Mouse (Mus musculus) MEL (cell line): ENCODE results near the gene Ramp3. TPM values are rescaled to one million over a fixed set of nuclear protein-coding genes. Genes with fewer than 3 reads are reported as not detected.

ENCODE experiments used
- DNase-seq: peaks from one replicate; pipeline ENCODE4 v3.0.0; 2011; ENCODE audit warnings: low read depth, low spot score
- H3K27ac ChIP-seq: 2 replicates; pipeline ENCODE4 v1.5.1; 2012; ENCODE audit warnings: low read depth, mild to moderate bottlenecking, control low read depth, low read length, moderate library complexity; ENCODE audit not compliant: control insufficient read depth
- H3K27me3 ChIP-seq, 2 experiments: fragments of 150-350 bp in 1 of 2; sonication (generic) in 1 of 2; 2 replicates each; pipeline ENCODE4 v1.6.1; 2012; ENCODE audit warnings: low read length in 2 of 2, mild to moderate bottlenecking in 2 of 2, improper control_type of control experiment in 1 of 2, moderate library complexity in 1 of 2; ENCODE audit not compliant: insufficient read depth in 2 of 2, control insufficient read depth in 1 of 2
- H3K36me3 ChIP-seq, 2 experiments: 2 replicates each; pipeline ENCODE4 v1.6.1; 2012 to 2014; ENCODE audit warnings: low read length in 2 of 2, improper control_type of control experiment in 1 of 2, inconsistent platforms in 1 of 2, mild to moderate bottlenecking in 1 of 2; ENCODE audit not compliant: insufficient read depth in 2 of 2, control insufficient read depth in 1 of 2
- H3K4me1 ChIP-seq, 2 experiments: fragments of 150-350 bp in 1 of 2; sonication (generic) in 1 of 2; 2 replicates each; pipeline ENCODE4 v1.6.1; 2012; ENCODE audit warnings: low read length in 2 of 2, improper control_type of control experiment in 1 of 2, mild to moderate bottlenecking in 1 of 2; ENCODE audit not compliant: insufficient read depth in 2 of 2, control insufficient read depth in 1 of 2
- H3K4me3 ChIP-seq, 2 experiments: fragments of 150-350 bp in 1 of 2; sonication (generic) in 1 of 2; 2 replicates each; pipeline ENCODE4 v1.5.1; 2012; ENCODE audit warnings: low read depth in 2 of 2, low read length in 2 of 2, mild to moderate bottlenecking in 2 of 2, moderate library complexity in 2 of 2, control low read depth in 1 of 2, improper control_type of control experiment in 1 of 2; ENCODE audit not compliant: control insufficient read depth in 1 of 2, insufficient read depth in 1 of 2
- H3K79me2 ChIP-seq: 2 replicates; pipeline ENCODE4 v1.6.1; 2012; ENCODE audit warnings: mild to moderate bottlenecking, low read length, moderate library complexity; ENCODE audit not compliant: control insufficient read depth, poor library complexity, insufficient read depth
- H3K9ac ChIP-seq: 2 replicates; pipeline ENCODE4 v1.6.1; 2012; ENCODE audit warnings: low read depth, mild to moderate bottlenecking, control low read depth, low read length, moderate library complexity; ENCODE audit not compliant: control insufficient read depth, poor library complexity, severe bottlenecking
- H3K9me3 ChIP-seq: fragments of 150-350 bp; sonication (generic); replicated peaks from 2 replicates; pipeline ENCODE4 v1.6.1; 2012; ENCODE audit warnings: mild to moderate bottlenecking, low read length, improper control_type of control experiment, moderate library complexity; ENCODE audit not compliant: insufficient read depth
- CHD1 ChIP-seq: IDR thresholded peaks from 2 replicates; pipeline ENCODE4 v1.6.1; 2012; ENCODE audit warnings: low read depth, mild to moderate bottlenecking, inconsistent platforms, low read length, improper control_type of control experiment
- EP300 ChIP-seq, 2 experiments: IDR thresholded peaks; 2 replicates each; pipeline ENCODE4 v1.6.1; 2011; ENCODE audit warnings: improper control_type of control experiment in 2 of 2, low read length in 2 of 2, low read depth in 1 of 2, mild to moderate bottlenecking in 1 of 2
- ETS1 ChIP-seq: IDR thresholded peaks from 2 replicates; pipeline ENCODE4 v1.6.1; 2012; ENCODE audit warnings: low read depth, mild to moderate bottlenecking, inconsistent platforms, low read length, improper control_type of control experiment, moderate library complexity
- GABPA ChIP-seq: IDR thresholded peaks from 2 replicates; pipeline ENCODE4 v1.6.1; 2012; ENCODE audit warnings: low read depth, mild to moderate bottlenecking, inconsistent platforms, low read length, improper control_type of control experiment, moderate library complexity
- GATA1 ChIP-seq: IDR thresholded peaks from 2 replicates; pipeline ENCODE4 v1.6.1; 2011; ENCODE audit warnings: low read depth, low read length, improper control_type of control experiment
- HCFC1 ChIP-seq: IDR thresholded peaks from 2 replicates; pipeline ENCODE4 v1.6.1; 2012; ENCODE audit warnings: low read depth, mild to moderate bottlenecking, inconsistent platforms, low read length, improper control_type of control experiment, moderate library complexity
- JUND ChIP-seq: IDR thresholded peaks from 2 replicates; pipeline ENCODE4 v1.6.1; 2011; ENCODE audit warnings: low read depth, mild to moderate bottlenecking, improper control_type of control experiment, low read length
- KAT2A ChIP-seq: conservative IDR thresholded peaks from 2 replicates; pipeline ENCODE4 v1.6.1; 2012; ENCODE audit warnings: low read depth, low read length, improper control_type of control experiment, inconsistent platforms
- MAX ChIP-seq: IDR thresholded peaks from 2 replicates; pipeline ENCODE4 v1.6.1; 2011; ENCODE audit warnings: low read length, improper control_type of control experiment
- MEF2A ChIP-seq: IDR thresholded peaks from 2 replicates; pipeline ENCODE4 v1.6.1; 2014; ENCODE audit warnings: low read depth, mild to moderate bottlenecking, inconsistent platforms, low read length, improper control_type of control experiment; ENCODE audit not compliant: poor library complexity, insufficient replicate concordance, severe bottlenecking; ENCODE audit errors: extremely low read depth
- NELFE ChIP-seq: IDR thresholded peaks from 2 replicates; pipeline ENCODE4 v1.6.1; 2011; ENCODE audit warnings: low read depth, low read length, improper control_type of control experiment
- NRF1 ChIP-seq: IDR thresholded peaks from 2 replicates; pipeline ENCODE4 v1.6.1; 2014; ENCODE audit warnings: low read depth, mild to moderate bottlenecking, inconsistent platforms, low read length, improper control_type of control experiment, moderate library complexity; ENCODE audit not compliant: poor library complexity, insufficient read depth, severe bottlenecking
- POLR2AphosphoS5 ChIP-seq: IDR thresholded peaks from 2 replicates; pipeline ENCODE4 v1.6.1; 2012; ENCODE audit warnings: low read depth, borderline replicate concordance, mild to moderate bottlenecking, inconsistent platforms, low read length, moderate library complexity, mixed read lengths
- SIN3A ChIP-seq: IDR thresholded peaks from 2 replicates; pipeline ENCODE4 v1.6.1; 2012; ENCODE audit warnings: low read length, improper control_type of control experiment, inconsistent platforms
- SMC3 ChIP-seq: IDR thresholded peaks from 2 replicates; pipeline ENCODE4 v1.6.1; 2011; ENCODE audit warnings: low read depth, low read length, improper control_type of control experiment
- TAL1 ChIP-seq: IDR thresholded peaks from 2 replicates; pipeline ENCODE4 v1.6.1; 2012; ENCODE audit warnings: mild to moderate bottlenecking, inconsistent platforms, low read length, moderate library complexity, mixed read lengths
- UBTF ChIP-seq: IDR thresholded peaks from 2 replicates; pipeline ENCODE4 v1.6.1; 2012; ENCODE audit warnings: low read depth, mild to moderate bottlenecking, inconsistent platforms, low read length, improper control_type of control experiment, moderate library complexity, borderline replicate concordance; ENCODE audit not compliant: insufficient read depth
- USF2 ChIP-seq, 2 experiments: IDR thresholded peaks; 2 replicates each; pipeline ENCODE4 v1.6.1; 2011 to 2012; ENCODE audit warnings: improper control_type of control experiment in 2 of 2, low read length in 2 of 2, borderline replicate concordance in 1 of 2, inconsistent platforms in 1 of 2, low read depth in 1 of 2, mild to moderate bottlenecking in 1 of 2; ENCODE audit not compliant: insufficient read depth in 1 of 2
- ZKSCAN1 ChIP-seq: IDR thresholded peaks from 2 replicates; pipeline ENCODE4 v1.6.1; 2012; ENCODE audit warnings: low read depth, mild to moderate bottlenecking, inconsistent platforms, low read length, improper control_type of control experiment, moderate library complexity
- ZMIZ1 ChIP-seq: IDR thresholded peaks from 2 replicates; pipeline ENCODE4 v1.6.1; 2012; ENCODE audit warnings: low read depth, mild to moderate bottlenecking, inconsistent platforms, low read length, improper control_type of control experiment, moderate library complexity
- ZNF384 ChIP-seq: IDR thresholded peaks from 2 replicates; pipeline ENCODE4 v1.6.1; 2012; ENCODE audit warnings: low read depth, mild to moderate bottlenecking, inconsistent platforms, low read length, improper control_type of control experiment
- polyA plus RNA-seq, 2 experiments: library from polyadenylated mRNA; stranded (reverse) in 1 of 2; unstranded in 1 of 2; fragments of >175 nt in 1 of 2; fragments of >200 nt in 1 of 2; gene quantifications; 2 replicates each; pipeline versions ENCODE4 v1.2.1 to v1.2.4; 2012; ENCODE audit warnings: low replicate concordance in 2 of 2, low read depth in 1 of 2; ENCODE audit not compliant: insufficient read length in 2 of 2, insufficient read depth in 1 of 2, missing spikeins in 1 of 2
- total RNA-seq: library from RNA; depleted of rRNA; stranded (reverse); fragments of 300-350 nt; gene quantifications from 2 replicates; pipeline ENCODE4 v1.2.3, GENCODE M21; 2012

Ramp3 gene
- total and polyA plus RNA-seq, 3 experiments, result not detected

GRCm38 (mm10) chr11:6698281-6698680, 40.0 kb downstream of the Ramp3 start:
- Histone ChIP-seq H3K4me3 (no peak overlapping the region), H3K9ac (no peak overlapping the region)
- no peak for TF ChIP-seq NELFE
- TF ChIP-seq TAL1, result no peak
- TF ChIP-seq JUND, result no peak
- no peak for TF ChIP-seq CHD1
- TF ChIP-seq MAX, result no peak
- TF ChIP-seq UBTF, result no peak
- no peak for TF ChIP-seq EP300 (IDR thresholded peaks at IDR 0.05; ENCODE audit: low read depth in 1 of 2, low read length in 2 of 2)
- TF ChIP-seq SMC3, result no peak
- no peak for TF ChIP-seq ZNF384
- no peak for TF ChIP-seq GABPA
- no peak for TF ChIP-seq GATA1
- TF ChIP-seq KAT2A, result no peak
- TF ChIP-seq MEF2A, result no peak
- no peak for TF ChIP-seq ZKSCAN1
- no peak for TF ChIP-seq USF2 (IDR thresholded peaks at IDR 0.05; ENCODE audit: borderline replicate concordance in 1 of 2, insufficient read depth in 1 of 2, low read depth in 1 of 2, low read length in 2 of 2)
- no peak for TF ChIP-seq POLR2AphosphoS5
- TF ChIP-seq ZMIZ1, result no peak
- TF ChIP-seq ETS1, result no peak

GRCm38 (mm10) chr11:6702258-6702657, 43.9 kb downstream of the Ramp3 start:
- Histone ChIP-seq H3K9ac (no peak overlapping the region), H3K4me1 (no peaks in the 10 kb centered on the region), H3K36me3 (no peaks in the 10 kb centered on the region), H3K9me3 (no peaks in the 10 kb centered on the region), H3K27ac (no peak overlapping the region), H3K79me2 (no peaks in the 10 kb centered on the region), H3K4me3 (no peak overlapping the region), H3K27me3 (no peaks in the 10 kb centered on the region)
- DNase-seq, result no peak
- TF ChIP-seq USF2 (IDR thresholded peaks at IDR 0.05; ENCODE audit: borderline replicate concordance in 1 of 2, insufficient read depth in 1 of 2, low read depth in 1 of 2, low read length in 2 of 2) (no peak), SIN3A (no peak), MAX (no peak), HCFC1 (no peak), KAT2A (no peak), NRF1 (no peak)
- TF ChIP-seq, all 39 proteins: peak for 0

More at GRCm38 (mm10) chr11:6698281-6698680, 40.0 kb downstream of the Ramp3 start:
- H3K4me1 ChIP-seq, result no peaks in the 10 kb centered on the region
- no peak overlapping the region for H3K27ac ChIP-seq
- no peaks in the 10 kb centered on the region for H3K36me3 ChIP-seq
- no peaks in the 10 kb centered on the region for H3K27me3 ChIP-seq
- H3K9me3 ChIP-seq, result no peaks in the 10 kb centered on the region
- H3K79me2 ChIP-seq, result no peaks in the 10 kb centered on the region
- DNase-seq, result no peak
